Mouse (Mus musculus) G1E (cell line): Measurements from ENCODE around the gene Ddx20. TPM values are rescaled to one million over a fixed set of nuclear protein-coding genes. Genes with fewer than 3 reads are reported as not detected.

Experiments used
- ATAC-seq: 2 replicates; pipeline ENCODE4 v1.8.0; 2016; ENCODE audit warnings: mild to moderate bottlenecking; ENCODE audit not compliant: insufficient number of reproducible peaks, poor library complexity, low FRiP score, severe bottlenecking; ENCODE audit errors: extremely low read depth
- DNase-seq: peaks from one replicate; pipeline ENCODE4 v3.0.0; 2012; ENCODE audit warnings: low spot score
- H3K27me3 ChIP-seq: 2 replicates; pipeline ENCODE4 v1.6.1; 2012; ENCODE audit warnings: mild to moderate bottlenecking, low read length, inconsistent platforms; ENCODE audit not compliant: insufficient read depth
- H3K36me3 ChIP-seq: replicated peaks from 2 replicates; pipeline ENCODE3; 2012; ENCODE audit warnings: mild to moderate bottlenecking, inconsistent platforms
- H3K4me1 ChIP-seq: 2 replicates; pipeline ENCODE4 v1.6.1; 2012; ENCODE audit warnings: low read depth, low read length, inconsistent platforms, mixed read lengths; ENCODE audit not compliant: insufficient read depth
- H3K4me3 ChIP-seq: 2 replicates; pipeline ENCODE4 v1.5.1; 2012; ENCODE audit warnings: low read depth, mild to moderate bottlenecking, inconsistent platforms, low read length, moderate library complexity, mixed read lengths
- H3K9me3 ChIP-seq: replicated peaks from 2 replicates; pipeline ENCODE4 v1.6.1; 2012; ENCODE audit warnings: inconsistent platforms
- CTCF ChIP-seq: IDR thresholded peaks from 2 replicates; pipeline ENCODE4 v1.5.1; 2012; ENCODE audit warnings: low read depth, low read length, inconsistent platforms, mixed read lengths
- GATA1 ChIP-seq: IDR thresholded peaks from 2 replicates; pipeline ENCODE4 v1.6.1; 2012; ENCODE audit warnings: borderline replicate concordance, low read length, inconsistent platforms, mixed read lengths
- GATA2 ChIP-seq: IDR thresholded peaks from 2 replicates; pipeline ENCODE4 v1.6.1; 2012; ENCODE audit warnings: low read depth, low read length, inconsistent platforms, borderline replicate concordance
- POLR2AphosphoS5 ChIP-seq: IDR thresholded peaks from 2 replicates; pipeline ENCODE4 v1.6.1; 2012; ENCODE audit warnings: low read depth, low read length, inconsistent platforms; ENCODE audit not compliant: insufficient replicate concordance
- TAL1 ChIP-seq: conservative IDR thresholded peaks from 2 replicates; pipeline ENCODE4 v1.6.1; 2012; ENCODE audit warnings: low read depth, low read length, inconsistent platforms, mixed read lengths
- polyA plus RNA-seq: library from polyadenylated mRNA; stranded (reverse); fragments of >175 nt; gene quantifications from 2 replicates; pipeline ENCODE4 v1.2.3, GENCODE M21; 2012
- total RNA-seq, 2 experiments: library from RNA; stranded (forward) in 1 of 2; stranded (reverse) in 1 of 2; fragments of 200-1000 nt in 1 of 2; fragments of >200 nt in 1 of 2; fragmentation: Nextera tagmentation in 1 of 2; gene quantifications; 2 replicates each; pipeline ENCODE4 v1.2.3; 2014 to 2017

Ddx20 gene
- total and polyA plus RNA-seq, 3 experiments: 13.9 to 70.5 (median 34.1) TPM

DNA sequence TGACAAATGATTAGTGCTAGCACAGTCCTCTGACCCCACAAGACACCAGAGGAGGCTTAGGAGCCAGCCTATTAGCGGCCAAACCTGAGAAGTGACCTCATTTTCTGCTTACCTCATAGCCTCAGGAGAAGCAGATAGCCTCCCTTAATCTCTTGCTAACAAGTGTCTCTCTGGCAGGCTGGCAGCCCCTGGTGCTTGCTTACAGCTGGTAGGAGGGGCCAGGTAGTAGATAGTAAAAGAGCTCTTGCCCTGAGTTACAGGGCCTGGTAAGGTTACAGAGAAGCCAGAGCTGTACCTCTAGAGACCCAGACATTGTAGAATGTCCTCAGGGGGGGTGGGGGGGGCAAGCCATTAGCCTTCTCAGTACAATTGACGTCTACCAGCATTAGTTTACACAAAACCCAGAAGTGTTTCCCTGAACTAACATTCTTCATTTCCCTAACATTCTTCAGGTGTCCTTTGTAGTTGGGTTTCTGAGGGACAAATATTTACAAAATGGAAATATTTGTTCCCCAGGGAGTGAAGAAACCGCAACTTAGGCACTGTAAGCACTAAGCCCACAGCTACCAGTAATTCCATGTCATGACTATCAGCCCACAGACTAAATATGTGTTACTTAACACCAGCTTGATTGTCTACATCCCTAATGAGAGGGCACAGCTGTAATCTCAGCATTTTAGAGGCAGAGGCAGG is 12.0 kb upstream of the Ddx20 start:
- TF ChIP-seq TAL1: 0 out of 2 replicates have a peak, but pooled peaks have one; percentile 7
- TF ChIP-seq GATA1: no peak
- Histone ChIP-seq H3K4me1 (peaks cover 95% of the 10 kb centered on the region), H3K9me3 (no peaks in the 10 kb centered on the region), H3K27me3 (peaks cover 6% of the 10 kb centered on the region; the same call in 1 of the 2 replicates), H3K4me3 (no peak overlapping the region), H3K36me3 (no peaks in the 10 kb centered on the region)
- DNase-seq (peak; percentile 70), ATAC-seq (peak; percentile 54)

DNA sequence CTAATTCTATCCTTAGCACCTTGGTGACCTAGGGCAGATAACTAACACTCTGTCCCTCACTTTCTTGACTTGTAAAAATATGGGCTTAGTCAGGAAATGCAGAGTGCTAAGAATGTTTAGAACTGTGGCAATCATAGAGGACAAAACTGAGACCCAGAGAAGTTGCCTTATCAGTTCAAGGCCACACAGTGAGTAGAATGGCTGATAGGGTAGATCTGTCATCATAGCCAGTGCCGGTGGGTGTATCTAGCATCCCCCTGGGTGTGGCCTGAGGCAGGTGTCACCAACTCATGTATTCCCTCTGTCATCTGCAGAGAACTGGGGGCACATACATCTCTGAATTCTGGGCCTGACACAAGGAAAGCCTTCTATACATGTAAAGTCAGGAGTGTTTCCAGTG is 10.9 kb upstream of the Ddx20 start:
- Histone ChIP-seq H3K4me1 (peaks cover 93% of the 10 kb centered on the region), H3K36me3 (no peaks in the 10 kb centered on the region), H3K27me3 (peaks cover 10% of the 10 kb centered on the region; the same call in 1 of the 2 replicates), H3K9me3 (no peaks in the 10 kb centered on the region), H3K4me3 (no peak overlapping the region)
- TF ChIP-seq GATA2 (no peak), GATA1 (no peak), TAL1 (peak; percentile 36)
- DNase-seq (peak; percentile 35), ATAC-seq (peak; percentile 65)

DNA sequence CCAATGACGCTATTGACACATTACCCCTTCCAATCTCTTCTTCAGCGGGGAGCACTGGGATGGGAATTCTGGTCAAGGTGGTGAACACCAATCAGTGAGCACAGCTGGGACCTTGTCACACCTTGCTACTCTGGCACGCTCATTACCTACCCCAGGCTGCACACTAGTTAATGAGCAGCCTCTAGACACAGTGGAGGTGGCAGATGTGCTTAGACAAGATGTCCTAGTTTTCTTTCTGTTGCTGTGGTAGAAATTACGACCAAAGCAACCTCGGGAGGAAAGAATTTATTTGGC is 9.7 kb upstream of the Ddx20 start:
- Histone ChIP-seq H3K36me3 (no peaks in the 10 kb centered on the region), H3K27me3 (peaks cover 12% of the 10 kb centered on the region; the same call in 1 of the 2 replicates), H3K4me1 (peaks cover 83% of the 10 kb centered on the region), H3K9me3 (no peaks in the 10 kb centered on the region), H3K4me3 (no peak overlapping the region)
- DNase-seq (no peak), ATAC-seq (no peak)
- TF ChIP-seq GATA2: no peak
- no peak for TF ChIP-seq POLR2AphosphoS5
- no peak for TF ChIP-seq GATA1
- no peak for TF ChIP-seq CTCF
- no peak for TF ChIP-seq TAL1

DNA sequence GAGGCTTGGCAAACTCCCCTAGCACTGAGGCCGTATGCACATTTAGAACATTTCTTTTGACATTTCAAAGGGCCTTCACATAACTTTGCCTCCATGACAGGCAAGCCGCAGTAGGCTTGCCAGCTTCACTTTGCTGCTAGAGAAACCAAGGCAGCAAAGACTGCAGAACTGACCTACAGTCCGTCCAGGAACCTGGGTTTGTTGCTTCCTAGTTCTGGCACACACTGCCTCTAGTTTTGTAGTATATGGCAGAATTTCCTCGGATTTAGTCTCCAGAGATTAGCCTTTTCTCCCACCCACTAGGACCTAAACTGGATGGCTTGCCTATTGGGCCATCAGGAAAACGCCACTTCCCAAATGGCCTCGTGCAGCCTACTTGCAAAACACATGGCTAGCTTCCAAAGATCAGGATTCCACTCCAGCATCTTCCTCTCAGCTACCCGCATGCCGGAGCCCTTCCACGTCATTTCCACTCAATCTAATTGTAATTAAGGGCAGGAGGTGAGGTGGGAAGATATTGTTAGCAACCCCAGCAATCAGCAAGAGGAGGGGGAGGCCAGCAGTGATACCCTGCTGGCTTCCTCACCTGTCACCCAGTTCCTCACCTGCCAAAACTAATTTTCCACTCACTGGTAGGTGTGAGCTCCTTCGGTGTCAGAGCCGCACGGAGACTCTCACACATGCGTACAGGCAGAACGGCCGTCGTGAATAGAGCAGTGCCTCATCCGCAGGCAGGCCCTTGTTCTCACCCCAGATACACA is 9.2 kb upstream of the Ddx20 start:
- no peak for ATAC-seq
- no peaks in the 10 kb centered on the region for H3K36me3 ChIP-seq
- TF ChIP-seq GATA1: no peak
- no peak for TF ChIP-seq GATA2
- TF ChIP-seq POLR2AphosphoS5: no peak
- TF ChIP-seq CTCF: no peak
- peaks cover 12% of the 10 kb centered on the region; the same call in 1 of the 2 replicates for H3K27me3 ChIP-seq
- H3K9me3 ChIP-seq: no peaks in the 10 kb centered on the region
- no peak for DNase-seq
- H3K4me3 ChIP-seq: no peak overlapping the region
- H3K4me1 ChIP-seq: peaks cover 78% of the 10 kb centered on the region

DNA sequence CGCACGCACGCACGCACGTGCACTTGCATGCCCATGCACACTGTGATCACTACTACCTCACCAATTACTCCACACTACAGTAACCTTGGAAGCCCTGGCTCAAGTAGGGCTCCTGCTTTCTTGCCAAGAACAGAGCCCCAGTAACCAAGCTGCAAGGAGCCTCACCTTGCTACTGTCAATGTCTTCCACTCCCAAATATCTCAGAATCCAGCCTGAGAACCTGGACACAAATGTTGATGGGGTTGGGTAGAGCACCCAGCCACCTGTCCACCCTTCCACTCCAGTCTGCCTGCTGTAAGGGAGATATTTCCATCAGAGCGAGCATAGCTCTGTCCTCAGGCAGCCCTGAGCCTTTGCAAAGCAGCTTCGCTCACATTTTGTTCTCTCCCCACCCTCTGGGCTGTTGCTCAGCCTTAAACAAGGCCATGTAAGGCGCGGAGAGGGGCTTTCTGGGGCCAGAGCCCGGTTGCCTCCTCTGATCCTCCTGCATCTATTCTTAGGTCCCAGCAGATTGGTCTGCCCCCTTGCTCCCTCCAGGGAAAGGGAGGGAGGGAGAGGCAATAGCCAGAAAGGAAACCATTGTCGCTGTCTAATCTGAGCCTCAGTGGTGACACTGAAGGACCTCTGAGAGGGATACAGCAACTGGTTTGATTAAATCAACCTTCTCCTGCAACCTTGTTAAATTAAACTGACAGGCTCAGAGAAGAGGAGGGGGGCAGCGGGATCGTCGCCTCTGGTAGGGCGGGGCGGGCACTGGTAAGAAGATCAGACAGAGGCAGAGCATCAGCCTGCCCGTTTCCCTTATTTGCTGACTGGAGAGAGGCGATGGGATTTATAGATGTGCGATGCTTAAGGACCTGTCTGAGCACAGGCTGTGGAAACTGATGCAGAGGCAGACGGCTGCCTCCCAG is 8.4 kb upstream of the Ddx20 start:
- Histone ChIP-seq H3K27me3 (peaks cover 12% of the 10 kb centered on the region; the same call in 1 of the 2 replicates), H3K4me3 (no peak overlapping the region; the same call in 1 of the 2 replicates), H3K4me1 (peaks cover 69% of the 10 kb centered on the region), H3K36me3 (no peaks in the 10 kb centered on the region), H3K9me3 (no peaks in the 10 kb centered on the region)
- TF ChIP-seq POLR2AphosphoS5: no peak
- no peak for TF ChIP-seq CTCF
- no peak for TF ChIP-seq TAL1
- no peak for TF ChIP-seq GATA2
- TF ChIP-seq GATA1: no peak
- ATAC-seq (no peak), DNase-seq (no peak)

DNA sequence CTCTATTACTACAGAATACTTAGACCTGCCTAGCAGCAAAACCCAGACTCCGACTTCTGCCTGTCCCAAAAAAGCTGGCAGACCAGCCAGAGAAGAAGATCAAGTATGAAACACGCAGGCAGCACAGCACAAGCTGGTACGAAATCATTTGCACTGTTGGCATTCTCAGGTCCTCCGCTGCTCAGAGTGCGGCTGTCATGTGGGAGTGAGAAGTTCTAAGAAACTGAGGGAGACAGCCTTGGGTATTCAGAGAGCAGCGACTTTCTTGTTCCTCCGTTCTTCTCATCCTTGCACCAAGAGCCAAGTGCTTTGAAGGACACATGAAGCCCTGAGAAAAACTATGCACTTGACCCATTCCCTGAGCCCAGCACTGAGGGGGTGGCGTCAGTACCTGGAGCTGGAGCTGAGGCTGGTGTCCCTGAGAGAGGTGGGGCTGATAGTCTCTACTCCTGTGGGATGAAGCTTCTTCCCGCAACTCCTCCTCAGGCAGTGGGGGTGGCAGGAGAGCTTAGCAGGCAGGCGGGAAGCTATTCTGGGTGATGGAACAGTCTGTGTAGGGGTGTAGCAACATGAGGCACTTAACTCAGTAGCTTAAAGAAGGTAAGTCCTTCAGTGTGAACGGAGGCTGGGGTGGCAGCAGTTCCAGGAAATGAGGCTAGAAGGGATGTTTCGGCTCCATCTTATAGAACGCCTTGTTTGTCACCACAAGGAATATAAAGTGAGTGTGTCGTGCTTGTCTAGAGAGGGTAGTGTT is 6.1 kb upstream of the Ddx20 start:
- Histone ChIP-seq H3K4me3 (no peak overlapping the region), H3K36me3 (no peaks in the 10 kb centered on the region), H3K9me3 (no peaks in the 10 kb centered on the region), H3K27me3 (peaks cover 12% of the 10 kb centered on the region; the same call in 1 of the 2 replicates), H3K4me1 (peaks cover 51% of the 10 kb centered on the region)
- no peak for DNase-seq
- TF ChIP-seq TAL1 (no peak), POLR2AphosphoS5 (no peak), CTCF (no peak), GATA1 (no peak), GATA2 (no peak)
- no peak for ATAC-seq
